9 mouse cellular contexts compared by ENCODE assay signal in the genomic region with DNA sequence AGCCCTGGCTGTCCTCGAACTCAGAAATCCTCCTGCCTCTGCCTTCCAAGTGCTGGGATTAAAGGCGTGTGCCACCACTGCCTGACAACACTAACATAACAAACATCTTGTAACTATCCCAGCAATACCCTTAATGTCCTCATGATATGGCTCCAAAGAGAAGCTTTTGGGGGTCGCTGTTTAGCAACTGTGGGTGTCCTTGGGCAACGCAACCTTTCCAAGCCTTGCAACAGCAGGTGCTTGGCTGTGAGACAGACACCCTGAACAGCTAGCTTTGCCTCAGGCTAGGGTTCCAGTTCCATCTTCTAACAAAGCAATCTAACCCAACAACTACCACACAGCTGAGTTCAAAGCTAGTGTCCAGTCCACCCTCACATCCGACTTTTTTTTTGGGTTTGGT. TPM values are rescaled to one million over a fixed set of nuclear protein-coding genes. Genes with fewer than 3 reads are reported as not detected.
DNase-seq lines count a peak whose midpoint lies in the region; ATAC-seq and TF ChIP-seq lines count a peak whose summit lies in the region.
"Had no signal": no experiment of that assay in that cellular context is flagged by ENCODE, and none has a peak within 500 bp of the region (broad histone marks: within the 10 kb centered on the region; RNA-seq: fewer than 3 reads in every experiment).

No protein-coding gene starts in this region.

- H3K4me1 ChIP-seq in erythroblast, embryonic 14.5 days (ENCODE audit: control insufficient read depth), result peaks cover 73% of the 10 kb centered on the region
- H3K4me1 ChIP-seq in forebrain, embryonic 15.5 days, result peaks cover 41% of the 10 kb centered on the region
- peaks cover 78% of the 10 kb centered on the region for H3K4me1 ChIP-seq in liver, embryonic 15.5 days (replicated peaks)

- H3K4me3 ChIP-seq in erythroblast, embryonic 14.5 days (replicated peaks), result peak overlapping the region; percentile 93
- peak overlapping the region; percentile 84 for H3K4me3 ChIP-seq in C2C12 (ENCODE audit: insufficient read depth, poor library complexity, severe bottlenecking)
- H3K4me3 ChIP-seq in forebrain, embryonic 15.5 days, result peak overlapping the region; percentile 87; the same call in 1 of the 2 replicates
- peak overlapping the region; percentile 89 for H3K4me3 ChIP-seq in liver, embryonic 15.5 days (replicated peaks)

- WGBS in forebrain, embryonic 15.5 days, result 70% methylated on average over 5 of the region's 5 CpGs
- 25% methylated on average over 5 of the region's 5 CpGs for WGBS in liver, embryonic 15.5 days (ENCODE audit: insufficient replicate concordance)

- H3K9me3 ChIP-seq in erythroblast, embryonic 14.5 days (ENCODE audit: control insufficient read depth, low read length), result no peaks in the 10 kb centered on the region
- no peaks in the 10 kb centered on the region for H3K9me3 ChIP-seq in forebrain, embryonic 15.5 days
- no peaks in the 10 kb centered on the region for H3K9me3 ChIP-seq in liver, embryonic 15.5 days (replicated peaks)

- no peaks in the 10 kb centered on the region for H3K27me3 ChIP-seq in erythroblast, embryonic 14.5 days (ENCODE audit: control insufficient read depth)
- no peaks in the 10 kb centered on the region for H3K27me3 ChIP-seq in C2C12 (ENCODE audit: control insufficient read depth, insufficient read depth, insufficient read length)
- H3K27me3 ChIP-seq in forebrain, embryonic 15.5 days, result no peaks in the 10 kb centered on the region
- no peaks in the 10 kb centered on the region for H3K27me3 ChIP-seq in liver, embryonic 15.5 days

- no peak for ATAC-seq in erythroblast, adult 5-6 weeks (replicated peaks; ENCODE audit: low FRiP score, poor library complexity, severe bottlenecking)
- no peak for ATAC-seq in forebrain, embryonic 15.5 days (replicated peaks)
- ATAC-seq in liver, embryonic 15.5 days (ENCODE audit: insufficient read depth), result no peak

- peak overlapping the region; percentile 88 for H3K4me2 ChIP-seq in forebrain, embryonic 15.5 days (replicated peaks)
- H3K4me2 ChIP-seq in liver, embryonic 15.5 days, result peak overlapping the region; percentile 94

- peaks cover 54% of the 10 kb centered on the region for H3K36me3 ChIP-seq in erythroblast, embryonic 14.5 days (ENCODE audit: control insufficient read depth)
- peaks cover 52% of the 10 kb centered on the region for H3K36me3 ChIP-seq in C2C12 (ENCODE audit: control insufficient read depth, insufficient read depth)
- peaks cover 40% of the 10 kb centered on the region for H3K36me3 ChIP-seq in forebrain, embryonic 15.5 days
- peaks cover 49% of the 10 kb centered on the region for H3K36me3 ChIP-seq in liver, embryonic 15.5 days (replicated peaks)

- no peak overlapping the region for H3K27ac ChIP-seq in forebrain, embryonic 15.5 days (replicated peaks)
- peak overlapping the region; percentile 79 for H3K27ac ChIP-seq in liver, embryonic 15.5 days (replicated peaks)

- DNase-seq in spleen, postnatal 36 days (ENCODE audit: low spot score in 2 of 2), result no peak
- DNase-seq in layer of hippocampus, adult 9-11 months, result no peak
- no peak for DNase-seq in urinary bladder, postnatal 10 days (ENCODE audit: low spot score)
- DNase-seq: kidney, adult 18-20 months had no signal

- peak overlapping the region; percentile 92 for H3ac ChIP-seq in C2C12 (ENCODE audit: control insufficient read depth, insufficient read length, low read depth)

- peaks cover 42% of the 10 kb centered on the region for H3K79me3 ChIP-seq in C2C12 (ENCODE audit: low read depth)

- peaks cover 71% of the 10 kb centered on the region for H3K79me2 ChIP-seq in C2C12 (ENCODE audit: control insufficient read depth, insufficient read depth)

- TF ChIP-seq CTCF in C2C12 (IDR thresholded peaks at IDR 0.05; ENCODE audit: control insufficient read depth, insufficient read depth, insufficient read length), result no peak

- peak overlapping the region; percentile 89 for H3K9ac ChIP-seq in forebrain, embryonic 15.5 days (replicated peaks)
- H3K9ac ChIP-seq in liver, embryonic 15.5 days, result peak overlapping the region; percentile 71

TF ChIP-seq in C2C12, 6 proteins besides CTCF, POLR2A, EP300 and RAD21:
- TF ChIP-seq MYOD1 (IDR thresholded peaks at IDR 0.05; ENCODE audit: control insufficient read depth, insufficient read length, low read depth), result no peak
- no peak for TF ChIP-seq FOSL1 (IDR thresholded peaks at IDR 0.05; ENCODE audit: insufficient read depth, low read length, poor library complexity, severe bottlenecking)
- no peak for TF ChIP-seq MAX (IDR thresholded peaks at IDR 0.05)
- no peak for TF ChIP-seq USF1 (IDR thresholded peaks at IDR 0.05; ENCODE audit: low read depth)
- TF ChIP-seq MYOG (IDR thresholded peaks at IDR 0.05; ENCODE audit: control insufficient read depth, extremely low read depth, insufficient read length), result no peak
- TF ChIP-seq CEBPB (IDR thresholded peaks at IDR 0.05; ENCODE audit: low read depth), result no peak

RNA-seq across cellular contexts. Expression of a gene that starts 1.6 kb away (rescaled TPM):
- polyA plus RNA-seq in erythroblast, embryonic 14.5 days (2012), result 8.1 and 8.6 TPM in 2 replicates
- total RNA-seq in erythroblast, adult 5-6 weeks (2015; ENCODE audit: low replicate concordance), result 25.6 and 27.8 TPM in 2 replicates
- 13.5 and 14.1 TPM in 2 replicates for total RNA-seq in erythroblast, adult 5-6 weeks (2017; ENCODE audit: low replicate concordance)
- polyA plus RNA-seq in C2C12 (2012; fragmentation: generic; extraction: Trizol), result 73.7 TPM
- 148 and 158 TPM in 2 replicates for polyA plus RNA-seq in forebrain, embryonic 15.5 days (2015; fragmentation: Nextera tagmentation; extraction: Ambion mirVana)
- 48.9 and 52.9 TPM in 2 replicates for polyA plus RNA-seq in liver, embryonic 15.5 days (2015; fragmentation: Nextera tagmentation; extraction: Ambion mirVana)

RNA-seq across cellular contexts. Expression of a gene that starts 1.9 kb away (rescaled TPM):
- 34.7 TPM in 2 replicates for polyA plus RNA-seq in erythroblast, embryonic 14.5 days (2012)
- 144 and 170 TPM in 2 replicates for total RNA-seq in erythroblast, adult 5-6 weeks (2015; ENCODE audit: low replicate concordance)
- total RNA-seq in erythroblast, adult 5-6 weeks (2017; ENCODE audit: low replicate concordance), result 142 and 181 TPM in 2 replicates
- polyA plus RNA-seq in C2C12 (2012; fragmentation: generic; extraction: Trizol), result 1,492 TPM
- polyA plus RNA-seq in forebrain, embryonic 15.5 days (2015; fragmentation: Nextera tagmentation; extraction: Ambion mirVana), result 763 and 830 TPM in 2 replicates
- 387 and 487 TPM in 2 replicates for polyA plus RNA-seq in liver, embryonic 15.5 days (2015; fragmentation: Nextera tagmentation; extraction: Ambion mirVana)

RNA-seq across cellular contexts. Expression of a gene that starts 6.2 kb away (rescaled TPM):
- not detected in 2 replicates for polyA plus RNA-seq in erythroblast, embryonic 14.5 days (2012)
- 0.19 TPM in 1 of 2 replicates, not detected in the other for total RNA-seq in erythroblast, adult 5-6 weeks (2015; ENCODE audit: low replicate concordance)
- total RNA-seq in erythroblast, adult 5-6 weeks (2017; ENCODE audit: low replicate concordance), result not detected in 2 replicates
- 0.61 TPM for polyA plus RNA-seq in C2C12 (2012; fragmentation: generic; extraction: Trizol)
- 1.9 and 2.0 TPM in 2 replicates for polyA plus RNA-seq in forebrain, embryonic 15.5 days (2015; fragmentation: Nextera tagmentation; extraction: Ambion mirVana)
- polyA plus RNA-seq in liver, embryonic 15.5 days (2015; fragmentation: Nextera tagmentation; extraction: Ambion mirVana), result 0.76 and 0.81 TPM in 2 replicates

Comparison
In these comparisons a context has a peak if more than half of its experiments do, and no peak if none do; other contexts are left out.
1. RNA of a gene that starts 1.9 kb away (polyA plus RNA-seq): 1,492 TPM in C2C12 (single experiment), 763 to 830 TPM in forebrain, embryonic 15.5 days and 387 to 487 TPM in liver, embryonic 15.5 days; 34.7 TPM in erythroblast, embryonic 14.5 days; every median in the first group is over 10 times any median in the second.
2. Peak in every context shown above with its lines, with median percentiles within 50 percentile points of each other: H3K4me3 ChIP-seq.